12 mouse cellular contexts compared by ENCODE assay signal in the genomic region with DNA sequence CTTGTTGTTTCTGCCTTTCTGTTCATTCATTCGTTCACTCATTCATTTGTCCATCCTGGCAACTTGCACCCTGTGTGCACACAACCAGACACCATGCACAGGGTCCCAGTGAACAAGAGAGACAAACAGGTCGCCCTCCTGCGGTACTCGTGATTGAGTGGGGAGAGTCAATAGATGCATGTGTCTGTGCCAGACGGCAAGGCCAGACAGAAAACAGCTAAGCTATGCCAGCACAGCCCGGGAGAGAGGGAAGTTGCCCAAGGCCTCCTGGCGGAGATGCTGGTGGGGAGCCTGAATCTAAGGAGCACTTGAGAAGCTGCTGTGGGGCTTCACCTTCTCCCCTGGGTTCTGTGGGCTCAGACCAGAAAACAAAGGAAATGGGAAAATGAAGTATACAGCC. TPM values are rescaled to one million over a fixed set of nuclear protein-coding genes. Genes with fewer than 3 reads are reported as not detected.
DNase-seq lines count a peak whose midpoint lies in the region; ATAC-seq lines count a peak whose summit lies in the region.
"Had no signal": no experiment of that assay in that cellular context is flagged by ENCODE, and none has a peak within 500 bp of the region (broad histone marks: within the 10 kb centered on the region; RNA-seq: fewer than 3 reads in every experiment).

No protein-coding gene starts in this region.

- no peaks in the 10 kb centered on the region for H3K9me3 ChIP-seq in liver, embryonic 12.5 days (replicated peaks)
- H3K9me3 ChIP-seq in heart, embryonic 14.5 days (ENCODE audit: control insufficient read depth, low read length), result no peaks in the 10 kb centered on the region
- no peaks in the 10 kb centered on the region for H3K9me3 ChIP-seq in hindbrain, embryonic 12.5 days (replicated peaks)
- H3K9me3 ChIP-seq: limb, embryonic 13.5 days; neural tube, embryonic 15.5 days had no signal

- no peak overlapping the region for H3K4me3 ChIP-seq in liver, embryonic 12.5 days
- no peak overlapping the region for H3K4me3 ChIP-seq in heart, embryonic 14.5 days (ENCODE audit: control insufficient read depth in 1 of 2, insufficient read depth in 1 of 2, low read depth in 1 of 2, low read length in 2 of 2)
- H3K4me3 ChIP-seq in hindbrain, embryonic 12.5 days, result no peak overlapping the region
- H3K4me3 ChIP-seq: limb, embryonic 13.5 days; neural tube, embryonic 15.5 days had no signal

- H3K36me3 ChIP-seq in liver, embryonic 12.5 days, result no peaks in the 10 kb centered on the region
- peaks cover 6% of the 10 kb centered on the region; the same call in 1 of the 2 replicates for H3K36me3 ChIP-seq in heart, embryonic 14.5 days (ENCODE audit: control insufficient read depth, insufficient read depth, low read length)
- no peaks in the 10 kb centered on the region for H3K36me3 ChIP-seq in hindbrain, embryonic 12.5 days
- H3K36me3 ChIP-seq: limb, embryonic 13.5 days; neural tube, embryonic 15.5 days had no signal

- H3K4me2 ChIP-seq in liver, embryonic 12.5 days, result no peak overlapping the region
- H3K4me2 ChIP-seq in heart, embryonic 14.5 days (ENCODE audit: low read length), result no peak overlapping the region
- H3K4me2 ChIP-seq in hindbrain, embryonic 12.5 days (replicated peaks), result no peak overlapping the region
- H3K4me2 ChIP-seq: limb, embryonic 13.5 days; neural tube, embryonic 15.5 days had no signal

- H3K9ac ChIP-seq in liver, embryonic 12.5 days, result no peak overlapping the region
- H3K9ac ChIP-seq in heart, embryonic 14.5 days (ENCODE audit: low read length), result peak overlapping the region; percentile 42
- no peak overlapping the region for H3K9ac ChIP-seq in hindbrain, embryonic 12.5 days
- H3K9ac ChIP-seq: limb, embryonic 13.5 days; neural tube, embryonic 15.5 days had no signal

- intact Hi-C loops in heart, postnatal 36 days (cut with DNase I), result no loop called here

- peaks cover 81% of the 10 kb centered on the region for H3K4me1 ChIP-seq in liver, embryonic 12.5 days
- peaks cover 54 to 56% of the 10 kb centered on the region in 2 experiments for H3K4me1 ChIP-seq in heart, embryonic 14.5 days (ENCODE audit: control insufficient read depth in 2 of 2, insufficient read depth in 2 of 2, low read length in 2 of 2)
- peaks cover 6% of the 10 kb centered on the region; the same call in 1 of the 2 replicates for H3K4me1 ChIP-seq in hindbrain, embryonic 12.5 days
- H3K4me1 ChIP-seq: neural tube, embryonic 15.5 days had no signal

- peak; percentile 94 for DNase-seq in heart, adult 11 months
- no peak for DNase-seq in heart, postnatal 36 days
- DNase-seq in liver, result no peak
- DNase-seq in adrenal gland, postnatal 14 days, result peak; percentile 76
- DNase-seq: cerebellum, adult 8-10 months; embryo, embryonic 11 days; right cerebral cortex, postnatal 14 days had no signal

- H3K27ac ChIP-seq in liver, embryonic 12.5 days, result peak overlapping the region; percentile 38; the same call in 1 of the 2 replicates
- H3K27ac ChIP-seq in heart, embryonic 14.5 days (replicated peaks in 1 of 2; ENCODE audit: control insufficient read depth in 1 of 2, insufficient read depth in 1 of 2, low read depth in 2 of 2, low read length in 2 of 2), result peak overlapping the region; percentile 85 to 94
- H3K27ac ChIP-seq in hindbrain, embryonic 12.5 days, result no peak overlapping the region
- H3K27ac ChIP-seq: limb, embryonic 13.5 days; neural tube, embryonic 15.5 days had no signal

- ATAC-seq in liver, embryonic 12.5 days, result no peak
- no peak for ATAC-seq in heart, embryonic 14.5 days (ENCODE audit: insufficient number of reproducible peaks, insufficient read depth, low FRiP score, low read depth)
- ATAC-seq in hindbrain, embryonic 12.5 days (ENCODE audit: low FRiP score), result no peak

- WGBS in liver, embryonic 12.5 days (ENCODE audit: insufficient replicate concordance), result 81% methylated on average over 7 of the region's 7 CpGs
- 60% methylated on average over 7 of the region's 7 CpGs for WGBS in heart, embryonic 14.5 days
- 77% methylated on average over 7 of the region's 7 CpGs for WGBS in hindbrain, embryonic 12.5 days

- H3K27me3 ChIP-seq in liver, embryonic 12.5 days (replicated peaks), result no peaks in the 10 kb centered on the region
- no peaks in the 10 kb centered on the region for H3K27me3 ChIP-seq in heart, embryonic 14.5 days (ENCODE audit: control insufficient read depth, insufficient read depth, low read length)
- H3K27me3 ChIP-seq in hindbrain, embryonic 12.5 days, result no peaks in the 10 kb centered on the region
- H3K27me3 ChIP-seq: limb, embryonic 13.5 days; neural tube, embryonic 15.5 days had no signal

RNA-seq across cellular contexts. Expression of gene Slc41a3, which starts 10.8 kb away (rescaled TPM):
- 10 to 100 TPM; 68.8 to 72.1 TPM for total RNA-seq in heart, postnatal 36 days (2021)
- polyA plus RNA-seq in liver, embryonic 12.5 days (2016; fragmentation: Nextera tagmentation; extraction: Ambion mirVana), result 39.7 and 42.4 TPM in 2 replicates
- 21.4 and 25.2 TPM in 2 replicates for total RNA-seq in adrenal gland, postnatal 14 days (2021)
- polyA plus RNA-seq in heart, embryonic 14.5 days (2014; fragmentation: Nextera tagmentation; extraction: Ambion mirVana), result 12.8 and 14.8 TPM in 2 replicates
- 3.6 TPM in 2 replicates for polyA plus RNA-seq in hindbrain, embryonic 12.5 days (2016; fragmentation: Nextera tagmentation; extraction: Ambion mirVana)

Comparison
In these comparisons a context has a peak if more than half of its experiments do, and no peak if none do; other contexts are left out.
1. DNase-seq: peak in heart, adult 11 months (single experiment) and adrenal gland, postnatal 14 days (single experiment); none in heart, postnatal 36 days (0 of 2) and liver (single experiment).